Mouse (Mus musculus) heart, adult 2 months (tissue): ENCODE data around the gene Plod2.

Source experiments
- CTCF ChIP-seq: fragments of 200-600 bp; IDR thresholded peaks from 2 replicates; pipeline ENCODE4 v1.8.1; 2022; ENCODE audit warnings: antibody characterized with exemption, mild to moderate bottlenecking, moderate library complexity
- EP300 ChIP-seq: fragments of 200-500 bp; IDR thresholded peaks from 2 replicates; pipeline ENCODE4 v1.6.1; 2011; ENCODE audit warnings: low read depth, low read length, control low read depth; ENCODE audit not compliant: insufficient read depth

- TF ChIP-seq EP300 (no peak), CTCF (no peak)
Measured at GRCm38 (mm10) chr9:92620088-92620487, 78.1 kb downstream of the Plod2 start.
